Mouse (Mus musculus) ES-Bruce4 (cell line): ENCODE measurements at regions not wholly inside any gene's neighbourhood (a gene's known extent, or its start where the extent isn't known, plus 50 kb on each side); places are given as distances from the start of the nearest gene placed in this dataset.

Experiments
- CTCF ChIP-seq: IDR thresholded peaks from one replicate; pipeline ENCODE4 v1.8.1; 2011; ENCODE audit warnings: low read depth, low read length
- POLR2A ChIP-seq: IDR thresholded peaks from one replicate; pipeline ENCODE4 v1.8.1; 2011; ENCODE audit warnings: low read length; ENCODE audit not compliant: insufficient read depth

- TF ChIP-seq CTCF, result no peak
- no peak for TF ChIP-seq POLR2A
Measured at GRCm38 (mm10) chr3:52879700-52880099, 137.3 kb downstream of the Cog6 start.
